Mouse (Mus musculus) heart, postnatal 25 days (tissue): ENCODE measurements around the gene Vps37b. TPM values are rescaled to one million over a fixed set of nuclear protein-coding genes. Genes with fewer than 3 reads are reported as not detected.
"Not testable (repeated sequence)": the region's sequence is repeated elsewhere in the genome, so short reads cannot be mapped to it uniquely, and the experiment has no call there.

Experiments
- DNase-seq: peaks from one replicate; pipeline ENCODE4 v3.0.0; 2022; ENCODE audit warnings: low spot score
- intact Hi-C: fragments of 180-260 bp; cut with DNase I; formaldehyde crosslinking; loops from one replicate; pipeline ENCODE4 v1.15.1; 2025
- total RNA-seq, 2 experiments: library from RNA; stranded (reverse); gene quantifications; 2 replicates each; pipeline ENCODE4 v1.2.3; 2021

Vps37b gene
- 10 to 100 TPM; 18.2 to 18.6 TPM for total RNA-seq

DNA sequence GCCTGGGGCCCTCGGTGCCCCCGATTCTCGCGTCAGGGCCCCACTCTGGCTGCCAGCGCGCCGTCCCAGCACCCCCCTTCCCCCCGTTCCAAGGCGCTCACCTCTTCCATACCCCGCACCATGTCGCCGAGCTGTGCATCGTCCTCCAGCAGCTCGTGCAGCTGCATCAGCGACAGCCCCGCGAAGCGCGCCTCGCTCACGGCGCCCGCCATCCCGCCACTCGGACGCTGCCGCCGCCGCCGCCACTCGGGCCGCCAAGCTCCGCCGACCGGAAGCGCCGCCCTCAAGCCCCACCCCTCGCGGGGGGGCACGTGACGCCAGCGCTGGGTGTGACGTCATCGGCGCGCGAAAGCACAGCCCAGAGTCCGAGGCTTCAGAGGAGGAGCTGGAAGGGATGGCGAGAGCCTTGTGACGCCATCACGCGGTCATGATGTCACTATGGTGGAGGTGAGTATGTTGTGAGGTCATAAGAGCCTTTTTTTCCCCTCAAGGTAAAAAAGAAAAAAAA lies at the start of gene Vps37b:
Gene Vps37b (minus strand): TSS at position 270 of the 508 bp plus-strand sequence.
- intact Hi-C loops = loop anchor here (2.0 to 5.0 kb wide), 2 partner anchors 19 to 40 kb away; no protein-coding TSS in a partner anchor
- peak; percentile 79 for DNase-seq

DNA sequence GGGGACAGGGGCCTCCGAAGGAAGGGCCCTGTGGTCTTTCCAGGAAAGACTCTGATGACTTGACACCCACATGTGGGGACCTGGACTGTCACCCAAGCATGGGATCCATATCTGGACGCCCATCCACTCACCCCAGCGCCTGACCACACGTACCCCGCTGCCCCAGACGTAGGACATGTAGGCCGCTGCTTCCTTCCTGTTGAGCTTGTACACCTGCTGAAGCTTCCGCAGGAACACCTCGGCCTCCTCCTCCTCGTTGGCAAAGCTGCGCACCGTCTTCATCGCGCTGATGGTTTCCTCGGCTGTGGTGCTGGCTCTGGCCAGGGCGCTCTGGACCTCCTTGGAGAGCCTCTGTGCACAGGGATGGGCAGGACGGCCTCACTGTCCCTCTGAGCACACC lies 47.8 kb upstream of the Vps37b start:
- DNase-seq = no peak
- intact Hi-C loops = no loop called here

DNA sequence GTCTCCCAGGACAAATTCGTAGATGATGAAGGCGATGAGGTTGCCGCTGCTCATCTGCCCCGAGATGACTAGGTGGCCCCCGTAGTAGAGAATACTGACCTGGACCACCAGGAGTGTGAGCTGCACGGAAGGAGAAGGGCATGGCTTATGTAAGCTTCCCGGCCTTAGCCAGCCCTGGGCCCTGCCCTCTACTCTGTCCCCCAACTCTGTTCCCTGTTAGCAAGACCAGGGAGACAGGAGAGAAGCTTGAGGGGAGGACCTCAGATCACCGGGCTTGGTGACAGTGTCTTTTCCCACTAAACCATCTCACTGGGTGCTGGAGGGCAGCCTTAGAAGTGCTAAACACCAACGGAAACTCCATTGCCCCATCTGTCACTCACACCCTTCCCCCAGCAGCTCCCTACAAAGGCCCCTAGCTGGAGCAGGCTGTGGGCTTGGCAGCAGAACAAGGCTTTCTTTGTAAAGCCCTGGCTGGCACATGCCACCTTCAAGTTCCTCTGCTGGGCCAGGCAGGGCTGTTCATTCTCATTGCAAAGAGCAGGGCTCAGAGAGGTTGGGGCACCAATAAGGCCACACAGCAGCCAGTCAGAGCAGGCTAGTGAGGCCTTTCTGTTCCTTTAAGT lies 46.8 kb upstream of the Vps37b start:
- intact Hi-C loops = no loop called here
- DNase-seq = no peak

DNA sequence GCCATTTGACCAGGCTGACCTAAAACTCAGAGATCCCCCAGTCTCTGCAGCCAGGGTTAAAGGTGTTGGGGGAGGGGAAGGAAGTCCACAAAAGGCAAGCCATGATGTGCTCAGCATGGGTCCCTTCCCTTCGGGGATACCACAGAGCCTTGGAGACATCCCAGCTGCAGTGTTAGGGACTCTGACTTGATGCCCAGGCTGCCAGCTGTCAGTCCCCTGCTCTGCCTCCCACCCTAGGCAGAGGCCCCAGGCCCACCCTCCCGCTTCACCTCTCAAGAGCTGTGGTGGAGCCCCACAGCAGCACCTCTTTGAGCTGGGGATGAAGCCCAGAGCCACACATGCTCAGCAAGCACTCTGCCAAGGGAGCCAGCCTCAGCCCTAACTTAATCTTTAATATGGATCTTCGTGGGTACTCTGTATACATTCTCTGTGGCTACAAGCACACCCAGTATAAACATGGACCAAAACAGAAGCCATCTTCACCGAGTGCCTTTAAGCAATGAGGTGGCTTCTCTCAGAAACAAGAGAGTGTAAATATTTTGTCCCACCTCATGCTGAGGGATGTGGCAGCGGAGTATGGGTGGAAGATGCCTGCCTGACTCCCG lies 45.9 kb upstream of the Vps37b start:
- no peak for DNase-seq
- intact Hi-C loops = no loop called here

GRCm38 (mm10) chr5:124077241-124077640 lies 45.2 kb upstream of the Vps37b start:
- intact Hi-C loops = no loop called here
- DNase-seq = no peak

- intact Hi-C loops = no loop called here
- no peak for DNase-seq
Measured at GRCm38 (mm10) chr5:124076559-124076958, 44.5 kb upstream of the Vps37b start.

GRCm38 (mm10) chr5:124075716-124076115 lies 43.6 kb upstream of the Vps37b start:
- intact Hi-C loops = no loop called here
- DNase-seq = no peak

DNA sequence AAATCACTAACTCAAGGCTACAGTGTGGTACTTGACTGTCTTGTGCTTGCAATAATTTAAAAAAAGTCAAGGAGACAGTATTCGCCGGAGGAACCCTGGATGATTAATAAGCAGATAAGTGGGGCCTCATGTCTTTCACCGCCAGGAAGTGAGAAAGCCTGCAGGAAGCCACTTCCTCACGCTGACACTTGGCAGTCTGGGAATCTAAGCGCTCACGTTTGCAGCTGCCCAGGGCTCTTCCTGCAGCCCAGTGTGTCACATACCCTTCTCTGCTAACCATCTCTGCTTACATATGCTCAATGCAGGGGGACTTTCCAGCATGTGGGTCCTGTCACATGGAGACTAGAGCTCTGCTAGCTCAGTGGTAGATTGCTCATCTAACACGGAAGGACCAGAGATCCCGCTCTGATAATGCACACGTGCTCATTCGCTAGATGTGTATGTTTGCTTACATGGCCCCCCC lies 42.8 kb upstream of the Vps37b start:
- intact Hi-C loops = loop anchor here (5.0 kb wide), 1 partner anchor 43 kb away; the partner anchor contains the start of gene Vps37b
- no peak for DNase-seq

DNA sequence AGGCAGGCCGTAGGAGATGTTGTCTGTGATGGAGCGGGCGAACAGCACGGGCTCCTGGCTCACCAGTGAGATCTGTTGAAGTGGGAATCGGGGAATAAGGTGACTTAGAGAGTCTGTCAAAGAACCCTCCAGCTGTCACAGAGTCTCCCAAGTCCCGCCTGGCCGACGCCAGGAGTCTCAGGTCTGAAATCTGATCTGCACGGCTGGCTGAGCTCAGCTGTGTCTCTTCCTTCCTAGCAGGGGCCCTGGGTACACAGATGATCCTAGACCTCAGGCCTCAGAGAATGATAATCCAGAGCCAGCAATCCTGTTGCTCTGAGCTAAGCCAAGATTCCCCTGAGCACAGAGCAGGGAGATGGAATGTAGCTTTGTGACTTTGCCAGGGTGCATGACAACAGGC lies 41.6 kb upstream of the Vps37b start:
- intact Hi-C loops = loop anchor here (5.0 kb wide), 1 partner anchor 41 kb away; the partner anchor contains the start of gene Vps37b
- no peak for DNase-seq

DNA sequence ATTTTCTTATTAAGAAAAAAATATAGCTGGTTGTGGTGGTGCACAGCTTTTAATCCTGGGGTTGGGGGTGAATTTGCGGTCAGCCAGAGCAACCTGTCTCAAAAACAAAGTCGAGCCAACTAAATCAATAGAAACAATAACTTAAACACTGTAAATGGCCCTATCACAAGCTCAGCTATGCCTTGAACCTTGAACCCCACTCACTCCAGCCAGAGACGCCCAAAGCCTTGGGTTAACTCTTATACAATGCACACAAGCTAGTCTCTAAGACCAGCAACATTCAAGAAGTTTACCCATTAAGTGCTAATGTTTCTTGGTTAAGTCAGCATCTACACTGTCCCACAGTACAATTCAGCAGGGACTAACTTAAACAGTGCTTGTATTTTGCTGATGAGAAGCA lies 37.6 kb upstream of the Vps37b start:
- intact Hi-C loops = loop anchor here (5.0 kb wide), 1 partner anchor 37 kb away; the partner anchor contains the start of gene Vps37b

DNA sequence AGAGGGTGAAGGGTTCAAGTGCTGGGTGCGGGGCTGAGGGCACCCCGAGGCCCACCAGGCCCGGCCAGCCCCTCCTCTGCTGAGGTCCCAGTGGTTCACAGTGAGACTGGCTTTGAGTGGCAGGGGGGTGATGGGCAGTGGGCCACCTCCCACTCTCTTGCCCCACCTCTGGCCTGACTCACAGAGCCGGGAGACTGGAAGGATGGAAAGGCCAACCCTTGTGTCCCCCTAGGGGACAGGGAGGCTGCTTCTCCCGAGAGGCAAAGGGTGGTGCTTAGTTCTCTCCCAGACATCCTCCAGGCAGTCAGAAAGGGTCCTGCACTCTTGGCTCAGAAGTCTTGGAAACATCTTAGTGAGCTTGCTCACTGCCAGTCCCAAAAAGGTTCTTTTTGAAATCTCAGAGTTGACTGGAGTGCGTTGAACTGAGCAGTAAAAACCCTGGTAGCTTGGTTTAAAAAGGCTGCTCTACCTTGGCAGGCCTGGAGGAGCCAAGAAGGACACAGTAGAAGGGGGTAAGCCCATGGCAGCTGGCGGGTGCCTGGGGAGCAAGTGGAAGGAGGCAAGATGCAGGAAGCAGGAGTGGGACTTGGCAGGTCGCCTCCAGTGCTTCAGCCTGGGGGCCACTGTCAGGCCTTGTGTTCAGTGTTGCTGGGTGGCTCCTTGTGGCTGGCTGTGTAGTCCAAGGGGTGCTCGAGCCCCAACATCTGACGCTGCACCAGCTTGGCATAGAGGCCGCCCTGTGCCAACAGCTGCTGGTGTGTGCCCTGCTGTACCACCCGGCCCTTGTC lies 30.2 kb upstream of the Vps37b start:
- no peak for DNase-seq
- intact Hi-C loops = no loop called here

More for the DNA sequence above, 37.6 kb upstream of the Vps37b start:
- no peak for DNase-seq

GRCm38 (mm10) chr5:124059677-124060076 lies 27.6 kb upstream of the Vps37b start:
- intact Hi-C loops = no loop called here
- peak; percentile 28 for DNase-seq

GRCm38 (mm10) chr5:124058749-124059148 lies 26.7 kb upstream of the Vps37b start:
- intact Hi-C loops = no loop called here
- no peak for DNase-seq

- no peak for DNase-seq
- intact Hi-C loops = no loop called here
Measured at GRCm38 (mm10) chr5:124056956-124057355, 24.9 kb upstream of the Vps37b start.

DNA sequence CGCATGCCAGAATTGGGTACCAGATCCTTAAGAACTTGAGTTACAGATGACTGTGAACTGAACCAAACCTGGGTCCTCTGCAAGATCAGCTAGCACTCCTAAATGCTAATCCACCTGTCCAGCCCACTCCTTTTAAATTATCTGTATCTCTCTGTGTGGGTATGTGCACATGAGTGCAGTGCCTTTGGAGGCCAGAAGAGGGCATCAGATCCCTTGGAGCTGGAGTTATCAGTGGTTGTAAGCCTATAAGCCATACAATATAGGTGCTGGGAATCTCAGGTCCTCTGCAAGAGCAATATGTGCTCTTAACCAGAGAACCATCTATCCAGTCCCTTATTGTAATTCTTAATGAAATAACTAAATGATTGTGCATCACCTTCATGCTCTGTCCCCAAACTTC lies 24.1 kb upstream of the Vps37b start:
- DNase-seq = no peak
- intact Hi-C loops = no loop called here

- DNase-seq, intact Hi-C loops: not testable (repeated sequence)
Measured at GRCm38 (mm10) chr5:124052641-124053040, 20.6 kb upstream of the Vps37b start.

DNA sequence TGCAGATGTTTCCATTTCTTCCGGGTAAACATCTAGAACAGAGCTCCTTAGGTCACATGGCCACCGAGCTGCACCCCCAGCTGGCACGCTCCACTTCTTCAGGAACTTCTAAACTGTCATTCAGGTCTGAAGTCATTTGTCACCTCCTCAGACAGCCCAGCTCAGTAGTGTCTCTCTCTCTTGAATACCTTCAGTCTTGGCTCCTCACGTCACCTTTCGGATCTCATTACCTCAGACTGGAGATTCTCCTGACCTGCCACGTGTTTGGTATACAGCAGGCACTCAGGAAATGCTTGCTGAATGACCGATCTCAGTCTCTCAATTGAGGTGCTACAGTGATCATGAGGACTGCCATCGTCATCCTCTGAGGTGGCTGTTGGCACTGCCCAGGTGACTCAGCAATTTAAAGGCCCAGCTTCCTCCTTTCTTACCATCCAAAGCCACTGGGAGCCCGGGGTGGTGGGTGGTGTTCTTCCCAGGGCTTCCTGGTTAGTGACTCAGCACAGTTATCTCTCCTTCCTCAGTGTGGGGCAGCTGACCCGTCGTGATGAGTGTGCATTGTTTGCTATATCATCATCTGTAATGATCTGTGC lies 19.9 kb upstream of the Vps37b start:
- intact Hi-C loops = loop anchor here (2.0 kb wide), 1 partner anchor 19 kb away; the partner anchor contains the start of gene Vps37b
- no peak for DNase-seq

GRCm38 (mm10) chr5:124050095-124051050 lies 18.3 kb upstream of the Vps37b start:
- intact Hi-C loops = loop anchor here (2.0 kb wide), 1 partner anchor 18 kb away; the partner anchor contains the start of gene Vps37b
- DNase-seq = no peak
